Mouse (Mus musculus) liver, embryonic 14.5 days (tissue): ENCODE results near the gene Elovl6.

Source experiments
- CTCF ChIP-seq: IDR thresholded peaks from 2 replicates; pipeline ENCODE4 v1.5.1; 2016; ENCODE audit warnings: antibody characterized with exemption, low read depth, control low read depth
- EP300 ChIP-seq: IDR thresholded peaks from 2 replicates; pipeline ENCODE4 v1.6.1; 2016; ENCODE audit warnings: antibody characterized with exemption, low read depth

- TF ChIP-seq CTCF = no peak
- TF ChIP-seq EP300 = no peak
Observed at GRCm38 (mm10) chr3:129508571-129508970, 23.6 kb upstream of the Elovl6 start.
